Mouse (Mus musculus): ENCODE measurements around the gene Fbxl8. TPM values are rescaled to one million over a fixed set of nuclear protein-coding genes. Genes with fewer than 3 reads are reported as not detected.
A peak's percentile ranks its signal among the peaks of the same experiment; 100 is the strongest.

Gene Fbxl8
- polyA plus RNA-seq, 1 experiment from 2014 or later, result 2.9 TPM

DNA sequence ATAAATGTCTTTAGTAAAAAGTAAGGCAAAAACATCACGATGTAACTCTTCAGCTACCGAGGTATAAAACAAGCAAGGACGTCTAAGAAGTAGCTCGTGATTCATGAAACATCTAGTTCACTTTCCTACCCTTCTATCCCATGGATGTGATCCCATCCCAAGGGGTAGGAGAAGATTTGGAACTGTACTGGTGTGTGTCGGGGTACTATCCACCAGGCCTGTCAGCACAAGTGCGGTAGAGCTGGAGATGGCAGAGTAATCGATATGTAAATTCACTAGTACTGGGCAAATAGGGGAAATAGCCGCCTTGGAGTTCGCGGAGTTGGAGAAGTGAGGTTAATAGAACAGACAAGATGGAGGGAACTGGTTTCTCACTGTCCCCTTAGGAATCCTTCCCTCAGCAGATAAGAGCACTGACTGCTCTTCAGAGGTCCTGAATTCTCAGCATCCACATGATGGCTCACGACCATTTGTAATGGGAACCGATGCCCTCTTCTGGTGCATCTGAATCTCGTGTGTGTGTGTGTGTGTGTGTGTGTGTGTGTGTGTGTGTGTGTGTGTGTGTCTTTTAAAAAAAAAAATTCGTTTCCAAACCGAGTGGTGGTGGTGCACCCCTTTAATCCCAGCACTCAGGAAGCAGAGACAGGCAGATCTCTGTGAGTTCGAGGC lies 1.1 kb upstream of the Fbxl8 start:
- Histone ChIP-seq H3K36me3 (ENCODE audit: control insufficient read depth, insufficient read depth, low read length) (no peaks in the 10 kb centered on the region), H3K27ac (replicated peaks; ENCODE audit: low read depth, low read length) (no peak overlapping the region), H3K9ac (ENCODE audit: low read depth, low read length) (no peak overlapping the region), H3K9me3 (ENCODE audit: control insufficient read depth, low read length) (peaks cover 8% of the 10 kb centered on the region; the same call in 1 of the 2 replicates), H3K27me3 (replicated peaks; ENCODE audit: control insufficient read depth, insufficient read depth, low read length) (peaks cover 68% of the 10 kb centered on the region), H3K4me1 (ENCODE audit: control insufficient read depth, insufficient read depth, low read length) (peaks cover 11% of the 10 kb centered on the region), H3K4me3 (ENCODE audit: low read depth, low read length) (peak overlapping the region; percentile 72), H3K4me2 (ENCODE audit: low read depth, low read length) (peak overlapping the region; percentile 91)
- WGBS, result 41% methylated on average over 16 of the region's 16 CpGs
- DNase-seq (ENCODE audit: low spot score), result no peak
- ATAC-seq (ENCODE audit: low read depth), result no peak

DNA sequence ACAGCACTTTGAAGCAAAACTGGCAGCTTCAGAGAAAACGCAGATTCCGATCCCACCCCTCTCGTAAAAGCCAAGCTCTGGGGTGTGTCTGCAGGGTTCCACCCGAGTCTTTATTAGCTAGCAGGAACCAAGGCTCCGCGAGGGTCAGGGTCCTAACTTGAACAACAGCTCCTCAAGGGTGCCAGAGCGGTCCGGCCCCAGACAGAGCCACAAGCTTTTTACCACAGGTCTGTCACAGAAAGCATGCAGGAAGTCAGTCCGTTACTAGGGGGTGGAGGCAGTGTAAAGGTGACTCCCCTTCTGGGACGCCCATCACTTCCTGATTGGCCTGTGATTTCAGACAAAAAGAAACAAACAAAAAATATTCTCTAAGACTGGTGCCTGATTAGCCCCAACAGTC lies 680 bp downstream of the Fbxl8 start:
- 17% methylated on average over 10 of the region's 10 CpGs for WGBS
- H3K9me3 ChIP-seq (ENCODE audit: control insufficient read depth, low read length), result peaks cover 8% of the 10 kb centered on the region; the same call in 1 of the 2 replicates
- H3K4me1 ChIP-seq (ENCODE audit: control insufficient read depth, insufficient read depth, low read length), result peaks cover 22% of the 10 kb centered on the region; the same call in 1 of the 2 replicates
- H3K9ac ChIP-seq (ENCODE audit: low read depth, low read length), result peak overlapping the region; percentile 72; the same call in 1 of the 2 replicates
- ATAC-seq (ENCODE audit: low read depth) (no peak), DNase-seq (ENCODE audit: low spot score) (no peak)
- no peak overlapping the region for H3K27ac ChIP-seq (replicated peaks; ENCODE audit: low read depth, low read length)
- peak overlapping the region; percentile 91 for H3K4me2 ChIP-seq (ENCODE audit: low read depth, low read length)
- no peaks in the 10 kb centered on the region for H3K36me3 ChIP-seq (ENCODE audit: control insufficient read depth, insufficient read depth, low read length)
- H3K4me3 ChIP-seq (ENCODE audit: low read depth, low read length), result peak overlapping the region; percentile 72
- peaks cover 68% of the 10 kb centered on the region for H3K27me3 ChIP-seq (replicated peaks; ENCODE audit: control insufficient read depth, insufficient read depth, low read length)

DNA sequence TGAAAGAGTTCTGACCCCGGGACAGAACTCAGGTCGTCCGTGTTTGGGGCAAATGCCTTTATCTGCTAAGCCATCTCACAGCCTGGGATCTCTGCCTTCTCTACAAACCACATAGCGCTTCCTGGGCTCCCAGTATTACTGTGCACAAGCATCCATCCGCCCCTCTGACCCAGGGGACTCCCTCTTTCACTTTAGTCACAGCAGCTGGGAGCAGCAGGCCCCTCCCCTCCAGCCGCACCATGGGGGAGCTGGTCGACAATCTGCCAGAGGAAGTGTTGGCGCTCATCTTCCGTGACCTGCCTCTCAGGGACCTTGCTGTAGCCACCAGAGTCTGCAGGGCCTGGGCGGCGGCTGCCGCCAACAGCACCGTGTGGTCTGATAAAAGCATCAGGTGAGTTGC lies 2.3 kb downstream of the Fbxl8 start:
- no peak overlapping the region for H3K9ac ChIP-seq (ENCODE audit: low read depth, low read length)
- no peaks in the 10 kb centered on the region for H3K36me3 ChIP-seq (ENCODE audit: control insufficient read depth, insufficient read depth, low read length)
- 19% methylated on average over 13 of the region's 13 CpGs for WGBS
- DNase-seq (ENCODE audit: low spot score) (no peak), ATAC-seq (ENCODE audit: low read depth) (no peak)
- H3K4me2 ChIP-seq (ENCODE audit: low read depth, low read length), result no peak overlapping the region
- no peak overlapping the region for H3K27ac ChIP-seq (replicated peaks; ENCODE audit: low read depth, low read length)
- no peak overlapping the region for H3K4me3 ChIP-seq (ENCODE audit: low read depth, low read length)
- 0 out of 2 replicates have a peak, but pooled peaks cover 4% of the 10 kb centered on the region for H3K9me3 ChIP-seq (ENCODE audit: control insufficient read depth, low read length)
- H3K4me1 ChIP-seq (ENCODE audit: control insufficient read depth, insufficient read depth, low read length), result peaks cover 24% of the 10 kb centered on the region; the same call in 1 of the 2 replicates
- peaks cover 70% of the 10 kb centered on the region for H3K27me3 ChIP-seq (replicated peaks; ENCODE audit: control insufficient read depth, insufficient read depth, low read length)

DNA sequence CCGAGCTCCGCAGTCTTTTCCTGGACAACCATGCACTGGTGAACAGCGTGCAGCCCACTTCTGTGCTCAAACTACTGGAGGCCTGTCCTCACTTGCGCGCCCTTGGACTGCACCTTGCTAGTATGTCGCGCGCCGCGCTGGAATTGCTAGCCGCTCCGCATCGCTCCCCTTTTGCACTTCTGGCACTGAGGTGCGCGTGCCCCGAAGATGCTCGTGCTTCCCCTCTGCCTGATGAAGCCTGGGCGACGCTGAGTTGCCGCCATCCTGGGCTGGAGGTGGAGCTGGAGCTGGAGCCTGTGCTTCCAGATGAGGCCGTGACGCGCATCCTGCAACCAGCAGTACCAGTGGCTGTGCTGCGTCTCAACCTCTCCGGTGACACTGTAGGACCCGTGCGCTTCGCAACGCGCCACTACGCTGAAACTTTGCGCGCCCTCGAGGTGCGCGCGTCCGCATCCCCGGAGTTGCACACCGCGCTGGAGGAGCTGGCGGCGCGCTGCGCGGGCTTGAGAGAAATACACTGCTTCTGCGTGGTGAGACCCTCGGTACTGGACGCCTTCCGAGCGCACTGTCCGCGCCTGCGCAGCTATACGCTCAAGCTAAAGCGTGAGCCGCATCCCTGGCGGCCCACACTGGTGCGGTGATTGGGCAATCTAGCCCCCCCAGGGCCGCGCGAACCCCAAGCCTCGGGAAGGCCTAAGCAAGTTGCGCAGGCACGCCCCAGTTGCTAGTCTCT lies 4.1 kb downstream of the Fbxl8 start:
- H3K4me3 ChIP-seq (ENCODE audit: low read depth, low read length), result peak overlapping the region; percentile 50
- H3K4me2 ChIP-seq (ENCODE audit: low read depth, low read length), result peak overlapping the region; percentile 88
- H3K27me3 ChIP-seq (replicated peaks; ENCODE audit: control insufficient read depth, insufficient read depth, low read length), result peaks cover 86% of the 10 kb centered on the region
- H3K27ac ChIP-seq (replicated peaks; ENCODE audit: low read depth, low read length), result no peak overlapping the region
- WGBS, result under 1% methylated on average over 62 of the region's 65 CpGs
- DNase-seq (ENCODE audit: low spot score) (peak; percentile 91), ATAC-seq (ENCODE audit: low read depth) (peak; percentile 82)
- H3K9me3 ChIP-seq (ENCODE audit: control insufficient read depth, low read length), result 0 out of 2 replicates have a peak, but pooled peaks cover 4% of the 10 kb centered on the region
- H3K36me3 ChIP-seq (ENCODE audit: control insufficient read depth, insufficient read depth, low read length), result no peaks in the 10 kb centered on the region
- H3K4me1 ChIP-seq (ENCODE audit: control insufficient read depth, insufficient read depth, low read length), result peaks cover 24% of the 10 kb centered on the region; the same call in 1 of the 2 replicates
- H3K9ac ChIP-seq (ENCODE audit: low read depth, low read length), result peak overlapping the region; percentile 52

DNA sequence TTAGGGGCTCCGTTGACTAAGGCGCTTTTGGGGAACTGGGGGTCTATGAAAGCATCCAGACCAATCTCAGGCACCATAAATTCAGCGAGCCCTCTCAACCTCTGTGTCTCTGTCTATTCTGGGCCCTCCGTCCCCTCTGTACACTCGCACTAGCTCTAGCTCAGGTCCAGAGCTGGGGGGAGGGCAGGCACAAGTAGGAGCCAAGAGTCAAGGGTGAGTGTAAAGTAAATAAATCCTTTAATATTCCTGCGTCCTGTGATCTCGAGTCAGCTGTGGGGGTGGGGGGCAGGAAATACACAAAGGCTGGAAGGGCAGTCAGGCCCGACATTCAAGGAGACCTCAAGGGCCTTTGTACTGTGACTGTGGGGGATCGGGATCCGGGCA lies 4.6 kb downstream of the Fbxl8 start:
- no peaks in the 10 kb centered on the region for H3K36me3 ChIP-seq (ENCODE audit: control insufficient read depth, insufficient read depth, low read length)
- peak overlapping the region; percentile 50 for H3K4me3 ChIP-seq (ENCODE audit: low read depth, low read length)
- no peak overlapping the region for H3K27ac ChIP-seq (replicated peaks; ENCODE audit: low read depth, low read length)
- no peak for ATAC-seq (ENCODE audit: low read depth)
- peak overlapping the region; percentile 26 for H3K9ac ChIP-seq (ENCODE audit: low read depth, low read length)
- peak overlapping the region; percentile 88 for H3K4me2 ChIP-seq (ENCODE audit: low read depth, low read length)
- H3K9me3 ChIP-seq (ENCODE audit: control insufficient read depth, low read length), result 0 out of 2 replicates have a peak, but pooled peaks cover 4% of the 10 kb centered on the region
- H3K4me1 ChIP-seq (ENCODE audit: control insufficient read depth, insufficient read depth, low read length), result peaks cover 24% of the 10 kb centered on the region; the same call in 1 of the 2 replicates
- DNase-seq (ENCODE audit: low spot score), result no peak
- under 1% methylated on average over 10 of the region's 10 CpGs for WGBS
- H3K27me3 ChIP-seq (replicated peaks; ENCODE audit: control insufficient read depth, insufficient read depth, low read length), result peaks cover 91% of the 10 kb centered on the region

DNA sequence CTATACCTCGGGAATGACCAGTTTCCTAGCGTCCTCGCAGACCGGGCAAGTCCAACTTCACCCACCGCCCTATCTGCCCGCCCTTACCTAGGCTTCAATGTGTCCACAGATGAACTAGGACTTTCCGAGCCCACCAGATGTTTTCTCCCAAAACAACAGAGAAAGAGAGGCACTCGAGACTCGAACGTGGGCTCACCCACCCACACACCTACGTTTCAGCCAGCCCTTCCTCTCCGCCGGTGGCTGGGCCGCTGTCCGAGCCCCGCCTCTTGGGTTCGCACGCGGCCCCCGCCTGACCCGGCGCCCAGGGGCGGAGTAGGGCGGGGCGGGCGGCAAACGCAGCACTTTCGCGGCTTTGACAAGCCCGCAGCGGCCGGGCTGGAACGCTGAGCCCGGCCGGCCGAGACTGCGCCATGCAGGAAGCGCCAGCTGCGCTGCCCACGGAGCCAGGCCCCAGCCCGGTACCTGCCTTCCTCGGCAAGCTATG lies 5.1 kb downstream of the Fbxl8 start, which contains the start of gene Hsf4:
TSS of gene Hsf4 (plus strand) at position 341 of the 487 bp plus-strand sequence.
- H3K9ac ChIP-seq (ENCODE audit: low read depth, low read length), result peak within 1 kb of the TSS; percentile 52
- 0 out of 2 replicates have a peak, but pooled peaks cover 4% of the 10 kb centered on the region for H3K9me3 ChIP-seq (ENCODE audit: control insufficient read depth, low read length)
- ATAC-seq (ENCODE audit: low read depth), result 0 out of 2 replicates have a peak, but pooled peaks have one; percentile 1
- H3K27me3 ChIP-seq (replicated peaks; ENCODE audit: control insufficient read depth, insufficient read depth, low read length), result peaks cover 95% of the 10 kb centered on the region
- H3K27ac ChIP-seq (replicated peaks; ENCODE audit: low read depth, low read length), result no peak within 1 kb of the TSS
- peaks cover 24% of the 10 kb centered on the region; the same call in 1 of the 2 replicates for H3K4me1 ChIP-seq (ENCODE audit: control insufficient read depth, insufficient read depth, low read length)
- WGBS, result 2% methylated on average over 20 of the region's 42 CpGs
- no peaks in the 10 kb centered on the region for H3K36me3 ChIP-seq (ENCODE audit: control insufficient read depth, insufficient read depth, low read length)
- H3K4me3 ChIP-seq (ENCODE audit: low read depth, low read length), result peak within 1 kb of the TSS; percentile 50
- DNase-seq (ENCODE audit: low spot score), result no peak
- H3K4me2 ChIP-seq (ENCODE audit: low read depth, low read length), result peak within 1 kb of the TSS; percentile 88

DNA sequence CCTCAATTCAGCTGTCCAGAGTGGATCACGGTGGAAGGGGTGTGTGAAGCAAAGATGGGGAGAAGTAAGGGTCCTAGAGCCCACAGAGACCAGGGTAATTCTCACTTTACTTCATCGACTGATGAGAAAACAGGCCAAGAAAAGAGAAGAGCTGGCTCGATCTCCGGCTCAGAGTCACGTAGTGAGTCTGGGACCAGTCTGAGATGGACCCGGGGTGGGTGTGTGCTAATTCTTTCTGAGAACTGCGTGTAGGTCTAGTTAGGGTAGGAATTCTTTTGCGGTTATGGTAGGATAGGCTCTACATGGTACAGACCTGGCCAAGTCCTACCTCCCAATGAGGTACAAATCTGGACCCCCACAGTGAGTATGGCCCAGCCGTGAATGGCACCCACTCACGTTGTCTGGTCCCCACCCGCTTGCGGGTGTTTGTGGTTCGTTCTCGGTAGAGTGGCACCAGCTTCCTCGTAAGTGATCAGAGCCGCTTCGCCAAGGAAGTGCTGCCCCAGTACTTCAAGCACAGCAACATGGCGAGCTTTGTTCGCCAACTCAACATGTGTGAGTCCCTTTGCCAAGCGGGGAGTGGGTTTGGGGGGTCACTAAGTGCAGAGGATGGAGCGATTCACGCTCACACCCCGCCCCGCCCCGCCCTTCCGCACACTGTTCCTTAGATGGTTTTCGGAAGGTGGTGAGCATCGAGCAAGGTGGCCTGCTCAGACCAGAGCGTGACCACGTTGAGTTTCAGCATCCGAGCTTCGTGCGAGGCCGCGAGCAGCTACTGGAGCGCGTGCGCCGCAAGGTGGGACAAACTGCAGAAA lies 5.9 kb downstream of the Fbxl8 start:
- Histone ChIP-seq H3K36me3 (ENCODE audit: control insufficient read depth, insufficient read depth, low read length) (no peaks in the 10 kb centered on the region), H3K9me3 (ENCODE audit: control insufficient read depth, low read length) (0 out of 2 replicates have a peak, but pooled peaks cover 4% of the 10 kb centered on the region), H3K4me1 (ENCODE audit: control insufficient read depth, insufficient read depth, low read length) (peaks cover 19% of the 10 kb centered on the region; the same call in 1 of the 2 replicates), H3K27me3 (replicated peaks; ENCODE audit: control insufficient read depth, insufficient read depth, low read length) (peaks cover 98% of the 10 kb centered on the region), H3K27ac (replicated peaks; ENCODE audit: low read depth, low read length) (no peak overlapping the region), H3K4me2 (ENCODE audit: low read depth, low read length) (peak overlapping the region; percentile 88), H3K9ac (ENCODE audit: low read depth, low read length) (peak overlapping the region; percentile 26), H3K4me3 (ENCODE audit: low read depth, low read length) (peak overlapping the region; percentile 50)
- ATAC-seq (ENCODE audit: low read depth) (no peak), DNase-seq (ENCODE audit: low spot score) (no peak)
- 4% methylated on average over 38 of the region's 39 CpGs for WGBS

DNA sequence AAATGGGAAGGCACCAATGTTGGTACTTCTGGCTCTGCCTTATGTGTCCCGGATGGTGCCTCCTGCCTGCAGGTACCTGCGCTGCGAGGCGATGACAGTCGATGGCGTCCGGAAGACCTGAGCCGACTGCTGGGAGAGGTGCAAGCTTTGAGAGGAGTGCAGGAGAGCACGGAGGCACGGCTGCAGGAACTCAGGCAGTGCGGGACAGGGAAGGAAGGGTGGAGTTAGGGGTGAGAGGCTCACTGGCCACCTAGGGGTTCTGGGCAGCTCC lies 6.4 kb downstream of the Fbxl8 start:
- no peak overlapping the region for H3K27ac ChIP-seq (replicated peaks; ENCODE audit: low read depth, low read length)
- ATAC-seq (ENCODE audit: low read depth), result no peak
- H3K9me3 ChIP-seq (ENCODE audit: control insufficient read depth, low read length), result 0 out of 2 replicates have a peak, but pooled peaks cover 4% of the 10 kb centered on the region
- H3K36me3 ChIP-seq (ENCODE audit: control insufficient read depth, insufficient read depth, low read length), result no peaks in the 10 kb centered on the region
- WGBS, result 3% methylated on average over 11 of the region's 11 CpGs
- H3K4me1 ChIP-seq (ENCODE audit: control insufficient read depth, insufficient read depth, low read length), result peaks cover 24% of the 10 kb centered on the region; the same call in 1 of the 2 replicates
- H3K4me2 ChIP-seq (ENCODE audit: low read depth, low read length), result peak overlapping the region; percentile 10; the same call in 1 of the 2 replicates
- DNase-seq (ENCODE audit: low spot score), result no peak
- peaks cover 97% of the 10 kb centered on the region for H3K27me3 ChIP-seq (replicated peaks; ENCODE audit: control insufficient read depth, insufficient read depth, low read length)
- peak overlapping the region; percentile 50 for H3K4me3 ChIP-seq (ENCODE audit: low read depth, low read length)
- no peak overlapping the region for H3K9ac ChIP-seq (ENCODE audit: low read depth, low read length)
